Mouse (Mus musculus): ENCODE measurements around the gene Rap2b. TPM values are rescaled to one million over a fixed set of nuclear protein-coding genes. Genes with fewer than 3 reads are reported as not detected.
A peak's percentile ranks its signal among the peaks of the same experiment; 100 is the strongest.

The Rap2b gene
- polyA plus RNA-seq, 1 experiment from 2014 or later = 8.4 TPM

DNA sequence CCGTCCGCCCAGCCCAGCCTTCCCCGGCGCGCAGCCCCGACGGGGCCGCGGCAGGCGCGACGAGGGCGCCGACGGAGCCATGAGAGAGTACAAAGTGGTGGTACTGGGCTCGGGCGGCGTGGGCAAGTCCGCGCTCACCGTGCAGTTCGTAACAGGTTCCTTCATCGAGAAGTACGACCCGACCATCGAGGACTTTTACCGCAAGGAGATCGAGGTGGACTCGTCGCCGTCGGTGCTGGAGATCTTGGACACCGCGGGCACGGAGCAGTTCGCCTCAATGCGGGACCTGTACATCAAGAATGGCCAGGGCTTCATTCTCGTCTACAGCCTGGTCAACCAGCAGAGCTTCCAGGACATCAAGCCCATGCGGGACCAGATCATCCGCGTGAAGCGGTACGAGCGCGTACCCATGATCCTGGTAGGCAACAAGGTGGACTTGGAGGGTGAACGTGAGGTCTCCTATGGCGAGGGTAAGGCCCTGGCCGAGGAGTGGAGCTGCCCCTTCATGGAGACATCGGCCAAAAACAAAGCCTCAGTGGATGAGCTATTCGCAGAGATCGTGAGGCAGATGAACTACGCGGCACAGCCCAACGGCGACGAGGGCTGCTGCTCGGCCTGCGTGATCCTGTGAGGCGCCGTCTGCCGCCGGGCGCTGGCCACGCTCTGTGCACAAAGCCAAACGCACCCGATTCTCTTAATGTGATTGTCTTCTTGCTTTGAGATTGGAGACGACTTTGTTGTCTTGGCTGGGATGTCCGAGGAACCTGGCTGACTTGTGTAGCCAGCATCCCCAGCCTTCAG, 3.7 kb downstream of the Rap2b start:
- peaks cover 8% of the 10 kb centered on the region; the same call in 1 of the 2 replicates for H3K4me1 ChIP-seq (ENCODE audit: control insufficient read depth, insufficient read depth, low read length)
- peak; percentile 1; the same call in 1 of the 2 replicates for ATAC-seq (ENCODE audit: low FRiP score, low TSS enrichment)
- H3K4me2 ChIP-seq (replicated peaks; ENCODE audit: low read depth, low read length) = peak overlapping the region; percentile 90
- H3K9ac ChIP-seq (ENCODE audit: low read depth, low read length) = peak overlapping the region; percentile 76
- no peaks in the 10 kb centered on the region for H3K9me3 ChIP-seq (ENCODE audit: control insufficient read depth, low read length)
- H3K4me3 ChIP-seq (ENCODE audit: low read length) = peak overlapping the region; percentile 60
- H3K27ac ChIP-seq (ENCODE audit: low read depth, low read length) = peak overlapping the region; percentile 76
- no peaks in the 10 kb centered on the region for H3K27me3 ChIP-seq (ENCODE audit: control insufficient read depth, insufficient read depth, low read length)
- WGBS = 0% methylated on average over 68 of the region's 68 CpGs
- no peaks in the 10 kb centered on the region for H3K36me3 ChIP-seq (ENCODE audit: control insufficient read depth, insufficient read depth, low read length)

DNA sequence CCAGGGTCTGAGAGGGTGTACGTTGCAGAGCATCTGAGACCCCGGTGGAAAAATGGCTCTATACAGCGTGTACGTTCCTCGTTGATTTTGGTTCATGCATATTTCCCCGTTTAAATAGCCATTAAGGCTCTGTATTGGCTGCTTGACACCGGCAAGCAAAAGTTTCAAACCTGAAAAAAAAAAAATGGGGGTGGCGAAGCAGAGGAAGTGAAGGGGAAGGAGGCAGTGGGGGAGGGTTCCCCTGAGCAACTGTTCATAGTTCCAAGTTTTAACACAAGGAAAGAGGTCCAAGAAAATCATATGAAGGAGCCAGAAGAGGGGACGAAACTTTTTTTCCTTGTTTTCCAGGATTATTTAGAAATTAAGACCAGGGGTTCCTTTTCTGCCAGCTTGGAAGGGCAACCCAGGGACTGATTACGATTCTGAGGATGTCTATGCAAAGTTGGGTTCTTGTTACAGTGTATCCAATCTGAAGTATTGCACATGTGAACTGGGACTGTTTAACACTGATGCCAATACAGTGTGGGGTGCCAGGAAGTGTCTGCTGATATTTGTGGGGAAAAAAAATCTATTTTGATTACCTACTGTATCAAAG, 4.4 kb downstream of the Rap2b start, which contains the start of gene B430305J03Rik:
TSS of gene B430305J03Rik (minus strand) at position 173 of the 595 bp plus-strand sequence.
- no peaks in the 10 kb centered on the region for H3K27me3 ChIP-seq (ENCODE audit: control insufficient read depth, insufficient read depth, low read length)
- no peak for ATAC-seq (ENCODE audit: low FRiP score, low TSS enrichment)
- peak within 1 kb of the TSS; percentile 76 for H3K9ac ChIP-seq (ENCODE audit: low read depth, low read length)
- H3K27ac ChIP-seq (ENCODE audit: low read depth, low read length) = peak within 1 kb of the TSS; percentile 76
- WGBS = 4% methylated on average over 10 of the region's 10 CpGs
- H3K4me3 ChIP-seq (ENCODE audit: low read length) = peak within 1 kb of the TSS; percentile 60
- H3K9me3 ChIP-seq (ENCODE audit: control insufficient read depth, low read length) = no peaks in the 10 kb centered on the region
- H3K36me3 ChIP-seq (ENCODE audit: control insufficient read depth, insufficient read depth, low read length) = no peaks in the 10 kb centered on the region
- H3K4me1 ChIP-seq (ENCODE audit: control insufficient read depth, insufficient read depth, low read length) = peaks cover 8% of the 10 kb centered on the region; the same call in 1 of the 2 replicates
- peak within 1 kb of the TSS; percentile 90 for H3K4me2 ChIP-seq (replicated peaks; ENCODE audit: low read depth, low read length)

DNA sequence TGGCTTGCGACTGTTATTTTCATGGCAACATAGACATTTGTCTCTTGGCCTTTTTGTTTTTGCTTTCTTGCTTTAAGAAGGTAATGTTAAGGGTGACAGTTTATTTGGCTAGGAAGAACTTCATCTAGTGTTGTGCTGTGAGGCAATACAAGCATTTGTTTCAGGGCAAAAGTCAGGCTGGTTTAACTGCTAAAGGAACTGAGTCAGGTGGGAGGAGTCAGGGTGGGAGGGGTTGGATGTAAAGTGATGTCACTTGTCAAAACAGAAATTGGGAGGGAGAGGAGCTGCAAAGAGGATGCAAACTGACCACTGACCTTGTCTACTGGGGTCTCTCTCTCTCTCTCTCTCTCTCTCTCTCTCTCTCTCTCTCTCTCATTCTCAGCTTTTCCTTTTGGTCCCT, 7.0 kb downstream of the Rap2b start:
- no peaks in the 10 kb centered on the region for H3K36me3 ChIP-seq (ENCODE audit: control insufficient read depth, insufficient read depth, low read length)
- 97% methylated on average over 1 of the region's 1 CpGs for WGBS
- no peak overlapping the region for H3K4me2 ChIP-seq (replicated peaks; ENCODE audit: low read depth, low read length)
- H3K4me3 ChIP-seq (ENCODE audit: low read length) = no peak overlapping the region
- ATAC-seq (ENCODE audit: low FRiP score, low TSS enrichment) = no peak
- no peaks in the 10 kb centered on the region for H3K9me3 ChIP-seq (ENCODE audit: control insufficient read depth, low read length)
- H3K9ac ChIP-seq (ENCODE audit: low read depth, low read length) = no peak overlapping the region
- no peak overlapping the region for H3K27ac ChIP-seq (ENCODE audit: low read depth, low read length)
- peaks cover 8% of the 10 kb centered on the region; the same call in 1 of the 2 replicates for H3K4me1 ChIP-seq (ENCODE audit: control insufficient read depth, insufficient read depth, low read length)
- no peaks in the 10 kb centered on the region for H3K27me3 ChIP-seq (ENCODE audit: control insufficient read depth, insufficient read depth, low read length)

DNA sequence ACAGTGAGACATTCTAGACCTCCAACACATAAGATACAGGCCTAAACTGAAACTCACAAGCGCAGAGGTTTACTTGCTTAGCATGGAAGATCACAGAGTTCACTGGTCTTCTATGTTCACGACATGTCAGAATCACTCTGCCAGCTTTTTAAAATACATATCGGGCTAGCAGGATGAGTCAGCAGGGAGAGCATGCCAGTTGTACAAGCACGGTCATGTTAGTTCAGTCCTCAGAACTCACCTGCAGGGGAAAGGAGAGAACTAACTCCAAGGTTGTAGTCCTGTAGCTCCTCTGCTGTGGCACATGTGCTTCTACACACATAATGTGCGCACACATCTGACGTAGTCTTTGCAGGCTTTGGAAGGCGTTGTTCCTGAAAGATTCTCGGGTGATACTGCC, 14.6 kb downstream of the Rap2b start:
- no peak for ATAC-seq (ENCODE audit: low FRiP score, low TSS enrichment)
- WGBS = 90% methylated on average over 8 of the region's 8 CpGs
- H3K4me3 ChIP-seq (ENCODE audit: low read length) = no peak overlapping the region
- no peaks in the 10 kb centered on the region for H3K27me3 ChIP-seq (ENCODE audit: control insufficient read depth, insufficient read depth, low read length)
- H3K4me2 ChIP-seq (replicated peaks; ENCODE audit: low read depth, low read length) = no peak overlapping the region
- no peaks in the 10 kb centered on the region for H3K36me3 ChIP-seq (ENCODE audit: control insufficient read depth, insufficient read depth, low read length)
- H3K9ac ChIP-seq (ENCODE audit: low read depth, low read length) = no peak overlapping the region
- H3K4me1 ChIP-seq (ENCODE audit: control insufficient read depth, insufficient read depth, low read length) = no peaks in the 10 kb centered on the region
- H3K27ac ChIP-seq (ENCODE audit: low read depth, low read length) = no peak overlapping the region
- no peaks in the 10 kb centered on the region for H3K9me3 ChIP-seq (ENCODE audit: control insufficient read depth, low read length)

DNA sequence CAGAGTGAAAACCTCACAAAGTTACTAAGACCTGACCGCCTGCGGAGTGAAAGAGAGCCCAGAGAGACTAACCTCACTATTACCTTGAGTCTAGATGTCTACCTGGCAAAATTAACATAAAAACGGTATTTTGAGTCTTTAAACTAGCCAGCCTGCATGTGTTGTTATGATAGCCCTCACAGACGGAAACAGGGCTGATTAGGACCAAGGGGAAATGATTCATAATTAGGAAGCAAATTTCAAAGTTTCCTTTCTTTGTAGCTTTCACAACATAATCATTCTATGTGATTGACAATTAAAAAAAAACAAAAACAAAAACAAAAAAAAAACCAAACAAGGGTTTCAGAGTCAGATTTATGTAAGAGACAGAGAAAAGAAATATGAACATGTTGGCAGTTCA, 24.9 kb downstream of the Rap2b start:
- Histone ChIP-seq H3K36me3 (ENCODE audit: control insufficient read depth, insufficient read depth, low read length) (no peaks in the 10 kb centered on the region), H3K27ac (ENCODE audit: low read depth, low read length) (no peak overlapping the region), H3K4me3 (ENCODE audit: low read length) (no peak overlapping the region), H3K27me3 (ENCODE audit: control insufficient read depth, insufficient read depth, low read length) (no peaks in the 10 kb centered on the region), H3K4me2 (replicated peaks; ENCODE audit: low read depth, low read length) (no peak overlapping the region), H3K4me1 (ENCODE audit: control insufficient read depth, insufficient read depth, low read length) (no peaks in the 10 kb centered on the region), H3K9me3 (ENCODE audit: control insufficient read depth, low read length) (no peaks in the 10 kb centered on the region), H3K9ac (ENCODE audit: low read depth, low read length) (no peak overlapping the region)
- ATAC-seq (ENCODE audit: low FRiP score, low TSS enrichment) = no peak
- WGBS = 71% methylated on average over 4 of the region's 4 CpGs

DNA sequence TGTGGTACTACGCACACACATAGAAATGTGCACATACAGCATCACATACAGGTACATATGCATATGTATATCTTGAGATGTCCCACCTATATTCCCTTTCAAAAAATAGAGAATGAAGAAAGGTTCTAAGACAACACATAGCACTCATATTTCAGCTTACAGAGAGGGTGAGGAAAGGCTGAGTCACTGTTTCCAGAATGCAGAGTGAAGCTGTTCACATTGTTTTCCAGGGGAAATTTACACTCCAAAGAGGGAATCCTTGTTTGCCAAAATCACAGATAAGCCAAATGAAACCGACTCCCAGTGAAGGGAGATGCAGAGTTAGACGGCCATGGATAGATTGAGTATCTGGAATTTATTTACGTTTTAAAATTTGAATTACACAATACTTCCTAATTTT, 30.1 kb downstream of the Rap2b start:
- Histone ChIP-seq H3K27me3 (ENCODE audit: control insufficient read depth, insufficient read depth, low read length) (no peaks in the 10 kb centered on the region), H3K4me2 (replicated peaks; ENCODE audit: low read depth, low read length) (no peak overlapping the region), H3K36me3 (ENCODE audit: control insufficient read depth, insufficient read depth, low read length) (no peaks in the 10 kb centered on the region), H3K9me3 (ENCODE audit: control insufficient read depth, low read length) (no peaks in the 10 kb centered on the region), H3K27ac (ENCODE audit: low read depth, low read length) (no peak overlapping the region), H3K4me3 (ENCODE audit: low read length) (no peak overlapping the region), H3K4me1 (ENCODE audit: control insufficient read depth, insufficient read depth, low read length) (no peaks in the 10 kb centered on the region), H3K9ac (ENCODE audit: low read depth, low read length) (no peak overlapping the region)
- ATAC-seq (ENCODE audit: low FRiP score, low TSS enrichment) = no peak
- 77% methylated on average over 4 of the region's 4 CpGs for WGBS

DNA sequence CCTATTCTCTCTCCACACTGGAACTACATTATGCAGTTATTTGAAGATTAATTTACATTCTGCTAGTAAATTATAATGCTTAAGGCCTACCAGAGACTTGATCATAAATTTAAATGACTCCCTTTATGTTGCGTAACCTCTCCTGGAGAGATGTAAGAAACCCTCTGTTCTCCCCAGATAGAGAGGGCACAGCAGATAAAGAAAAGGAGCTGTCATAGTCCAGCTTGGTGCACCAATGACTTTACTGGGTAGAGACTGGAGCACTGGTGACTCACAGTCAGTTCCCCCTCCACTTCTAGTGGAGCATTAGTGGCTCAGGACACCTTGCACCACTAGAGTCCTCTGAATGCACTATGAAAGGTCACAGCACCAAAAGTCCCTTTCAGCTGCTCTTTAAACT, 31.4 kb downstream of the Rap2b start:
- Histone ChIP-seq H3K9ac (ENCODE audit: low read depth, low read length) (no peak overlapping the region), H3K4me2 (replicated peaks; ENCODE audit: low read depth, low read length) (no peak overlapping the region), H3K9me3 (ENCODE audit: control insufficient read depth, low read length) (no peaks in the 10 kb centered on the region), H3K27ac (ENCODE audit: low read depth, low read length) (no peak overlapping the region), H3K4me3 (ENCODE audit: low read length) (no peak overlapping the region), H3K27me3 (ENCODE audit: control insufficient read depth, insufficient read depth, low read length) (no peaks in the 10 kb centered on the region), H3K36me3 (ENCODE audit: control insufficient read depth, insufficient read depth, low read length) (no peaks in the 10 kb centered on the region), H3K4me1 (ENCODE audit: control insufficient read depth, insufficient read depth, low read length) (no peaks in the 10 kb centered on the region)
- no peak for ATAC-seq (ENCODE audit: low FRiP score, low TSS enrichment)
- 67% methylated on average over 1 of the region's 1 CpGs for WGBS

DNA sequence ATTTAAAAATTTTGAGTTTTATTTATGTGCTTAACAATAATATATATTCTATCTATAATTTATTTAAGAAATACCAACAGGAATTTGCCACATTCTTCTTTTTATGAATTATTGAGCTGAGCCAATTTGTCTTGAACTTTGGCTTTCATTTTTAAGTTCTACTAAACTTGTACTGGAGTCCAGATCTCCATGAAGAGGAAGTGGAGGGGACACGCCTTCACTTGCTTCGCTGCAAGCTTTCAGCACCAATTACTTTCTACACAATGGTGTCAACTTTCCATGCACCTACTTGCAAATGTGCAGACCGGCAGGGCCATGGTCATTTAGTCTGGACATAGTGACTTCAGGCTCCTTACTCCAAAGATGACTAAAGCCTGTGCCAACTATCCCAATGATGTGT, 32.1 kb downstream of the Rap2b start:
- no peaks in the 10 kb centered on the region for H3K27me3 ChIP-seq (ENCODE audit: control insufficient read depth, insufficient read depth, low read length)
- H3K9ac ChIP-seq (ENCODE audit: low read depth, low read length) = no peak overlapping the region
- no peak overlapping the region for H3K4me2 ChIP-seq (replicated peaks; ENCODE audit: low read depth, low read length)
- H3K4me1 ChIP-seq (ENCODE audit: control insufficient read depth, insufficient read depth, low read length) = no peaks in the 10 kb centered on the region
- H3K4me3 ChIP-seq (ENCODE audit: low read length) = no peak overlapping the region
- no peak for ATAC-seq (ENCODE audit: low FRiP score, low TSS enrichment)
- H3K36me3 ChIP-seq (ENCODE audit: control insufficient read depth, insufficient read depth, low read length) = no peaks in the 10 kb centered on the region
- H3K27ac ChIP-seq (ENCODE audit: low read depth, low read length) = no peak overlapping the region
- 64% methylated on average over 3 of the region's 3 CpGs for WGBS
- H3K9me3 ChIP-seq (ENCODE audit: control insufficient read depth, low read length) = no peaks in the 10 kb centered on the region

DNA sequence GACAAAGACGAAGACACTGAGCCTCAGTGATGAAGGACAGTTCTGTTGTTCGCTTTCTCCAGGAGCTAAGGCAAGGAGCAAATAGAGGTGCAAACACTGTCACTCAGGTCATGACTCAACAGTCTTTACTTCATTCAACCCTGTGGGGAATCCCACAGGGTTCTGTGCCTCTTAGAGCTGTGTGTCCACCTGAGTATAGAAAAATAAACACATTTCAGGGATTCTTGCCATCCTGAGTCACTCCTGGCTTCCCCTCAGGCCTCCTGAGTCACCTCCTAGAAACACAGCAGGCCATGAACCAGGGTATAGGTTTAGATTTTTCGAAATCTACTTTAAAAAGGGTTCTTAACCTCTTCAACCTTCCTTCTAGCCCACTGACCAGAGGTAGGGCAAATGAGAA, 33.9 kb downstream of the Rap2b start:
- 88% methylated on average over 3 of the region's 3 CpGs for WGBS
- H3K27me3 ChIP-seq (ENCODE audit: control insufficient read depth, insufficient read depth, low read length) = no peaks in the 10 kb centered on the region
- H3K4me1 ChIP-seq (ENCODE audit: control insufficient read depth, insufficient read depth, low read length) = no peaks in the 10 kb centered on the region
- no peak overlapping the region for H3K9ac ChIP-seq (ENCODE audit: low read depth, low read length)
- H3K4me3 ChIP-seq (ENCODE audit: low read length) = no peak overlapping the region
- no peaks in the 10 kb centered on the region for H3K9me3 ChIP-seq (ENCODE audit: control insufficient read depth, low read length)
- H3K4me2 ChIP-seq (replicated peaks; ENCODE audit: low read depth, low read length) = no peak overlapping the region
- H3K27ac ChIP-seq (ENCODE audit: low read depth, low read length) = no peak overlapping the region
- no peak for ATAC-seq (ENCODE audit: low FRiP score, low TSS enrichment)
- H3K36me3 ChIP-seq (ENCODE audit: control insufficient read depth, insufficient read depth, low read length) = no peaks in the 10 kb centered on the region
